Comparison of ENCODE assay signal across 25 mouse cellular contexts in the genomic region with DNA sequence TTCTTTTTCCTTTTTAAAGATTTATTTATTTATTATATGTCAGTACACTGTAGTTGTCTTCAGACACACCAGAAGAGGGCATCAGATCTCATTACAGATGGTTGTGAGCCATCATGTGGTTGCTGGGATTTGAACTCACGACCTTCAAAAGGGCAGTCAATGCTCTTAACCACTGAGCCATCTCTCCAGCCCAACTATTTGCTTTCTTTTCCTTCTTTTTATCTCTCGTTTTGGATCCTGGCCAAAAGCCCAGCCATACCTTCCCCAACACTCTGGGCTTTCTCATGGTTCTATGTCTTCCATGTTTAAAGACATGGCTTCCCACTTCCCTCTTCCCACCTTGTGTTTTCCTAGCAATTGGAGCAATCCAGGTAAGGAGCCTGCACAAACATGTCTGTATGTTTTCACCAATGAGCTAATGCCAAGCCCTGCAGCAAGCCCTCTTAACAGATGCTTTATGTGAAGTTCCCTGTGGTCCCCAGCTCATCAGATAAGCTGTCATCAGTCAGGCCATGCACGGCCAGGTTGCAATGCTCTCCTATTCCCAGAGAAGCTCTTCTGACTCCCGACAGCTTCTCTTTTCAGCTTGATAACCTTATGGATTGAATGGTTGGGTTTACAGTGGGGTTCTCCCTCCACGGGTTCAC. TPM values are rescaled to one million over a fixed set of nuclear protein-coding genes. Genes with fewer than 3 reads are reported as not detected.
DNase-seq lines count a peak whose midpoint lies in the region; ATAC-seq and TF ChIP-seq lines count a peak whose summit lies in the region.
"Had no signal": no experiment of that assay in that cellular context is flagged by ENCODE, and none has a peak within 500 bp of the region (broad histone marks: within the 10 kb centered on the region; RNA-seq: fewer than 3 reads in every experiment).

No protein-coding gene starts in this region.

- no peak overlapping the region for H3K27ac ChIP-seq in liver, embryonic 11.5 days (ENCODE audit: low read depth, low read length)
- H3K27ac ChIP-seq in stomach, postnatal 0 days (replicated peaks): no peak overlapping the region
- H3K27ac ChIP-seq: embryonic facial prominence, embryonic 10.5 days; embryonic facial prominence, embryonic 12.5 days; forebrain, embryonic 10.5 days; forebrain, embryonic 12.5 days had no signal

- no peak for TF ChIP-seq CTCF in stomach, postnatal 0 days (IDR thresholded peaks at IDR 0.05; ENCODE audit: low read depth)

- H3K27me3 ChIP-seq in megakaryocyte, embryonic 14.5 days (replicated peaks): no peaks in the 10 kb centered on the region
- H3K27me3 ChIP-seq in liver, embryonic 11.5 days (replicated peaks; ENCODE audit: control insufficient read depth, insufficient read depth, low read length): no peaks in the 10 kb centered on the region
- H3K27me3 ChIP-seq in stomach, postnatal 0 days (ENCODE audit: control insufficient read depth, insufficient read depth, low read length): no peaks in the 10 kb centered on the region
- H3K27me3 ChIP-seq: Patski had no signal

- peak; percentile 81 for DNase-seq in fat pad, adult 2 months (ENCODE audit: extremely low read depth, low read depth, low spot score)
- no peak for DNase-seq in liver, embryonic 11.5 days (ENCODE audit: low spot score)
- DNase-seq in stomach, postnatal 0 days (ENCODE audit: low spot score): no peak
- DNase-seq: adrenal gland, adult 8-10 months; adrenal gland, postnatal 14 days; adrenal gland, postnatal 36 days; B cell, adult 2 months; cerebellum, adult 11-12 months; cerebellum, adult 2 months; cerebellum, adult 9-10 months; cerebellum, postnatal 10 days; cerebellum, postnatal 25 days had no signal

- H3K4me3 ChIP-seq in megakaryocyte, embryonic 14.5 days (replicated peaks): peak overlapping the region; percentile 28
- no peak overlapping the region for H3K4me3 ChIP-seq in liver, embryonic 11.5 days (ENCODE audit: low read depth, low read length)
- no peak overlapping the region for H3K4me3 ChIP-seq in stomach, postnatal 0 days (ENCODE audit: low read depth, low read length)
- H3K4me3 ChIP-seq: embryonic facial prominence, embryonic 10.5 days; embryonic facial prominence, embryonic 12.5 days; forebrain, embryonic 10.5 days; forebrain, embryonic 12.5 days had no signal

- H3K9me3 ChIP-seq in megakaryocyte, embryonic 14.5 days: no peaks in the 10 kb centered on the region
- H3K9me3 ChIP-seq in liver, embryonic 11.5 days (ENCODE audit: control insufficient read depth, low read length): no peaks in the 10 kb centered on the region
- H3K9me3 ChIP-seq in stomach, postnatal 0 days (ENCODE audit: control insufficient read depth, low read length): no peaks in the 10 kb centered on the region
- H3K9me3 ChIP-seq: embryonic facial prominence, embryonic 10.5 days; embryonic facial prominence, embryonic 12.5 days; forebrain, embryonic 10.5 days; forebrain, embryonic 12.5 days; G1E had no signal

- H3K36me3 ChIP-seq in megakaryocyte, embryonic 14.5 days (replicated peaks; ENCODE audit: low read length): peaks cover under 1% of the 10 kb centered on the region
- no peaks in the 10 kb centered on the region for H3K36me3 ChIP-seq in liver, embryonic 11.5 days (ENCODE audit: control insufficient read depth, insufficient read depth, low read length)
- no peaks in the 10 kb centered on the region for H3K36me3 ChIP-seq in stomach, postnatal 0 days (ENCODE audit: control insufficient read depth, insufficient read depth, low read length)
- H3K36me3 ChIP-seq: embryonic facial prominence, embryonic 10.5 days; embryonic facial prominence, embryonic 12.5 days; forebrain, embryonic 10.5 days; forebrain, embryonic 12.5 days; G1E had no signal

- no peak overlapping the region for H3K4me2 ChIP-seq in liver, embryonic 11.5 days
- H3K4me2 ChIP-seq in stomach, postnatal 0 days (replicated peaks; ENCODE audit: low read depth): no peak overlapping the region
- H3K4me2 ChIP-seq: embryonic facial prominence, embryonic 12.5 days; forebrain, embryonic 12.5 days had no signal

- 45% methylated on average over 5 of the region's 5 CpGs for WGBS in liver, embryonic 11.5 days
- 21% methylated on average over 5 of the region's 5 CpGs for WGBS in stomach, postnatal 0 days

- peaks cover 76% of the 10 kb centered on the region for H3K4me1 ChIP-seq in megakaryocyte, embryonic 14.5 days
- H3K4me1 ChIP-seq in liver, embryonic 11.5 days (replicated peaks; ENCODE audit: control insufficient read depth, insufficient read depth, low read length): peaks cover 4% of the 10 kb centered on the region
- H3K4me1 ChIP-seq in stomach, postnatal 0 days (replicated peaks; ENCODE audit: control insufficient read depth, insufficient read depth): peaks cover under 1% of the 10 kb centered on the region; the same call in 1 of the 2 replicates

- no peak for ATAC-seq in megakaryocyte, adult 5-6 weeks (ENCODE audit: poor library complexity, severe bottlenecking)
- no peak for ATAC-seq in liver, embryonic 11.5 days (replicated peaks; ENCODE audit: low FRiP score)
- ATAC-seq in stomach, postnatal 0 days (ENCODE audit: low FRiP score, low TSS enrichment): no peak
- ATAC-seq: activated CD4-positive, CD25-positive, alpha-beta regulatory T cell, adult 4 months; CD4-positive, CD25-positive, alpha-beta regulatory T cell, adult 4 months; forebrain, embryonic 14.5 days; forebrain, embryonic 16.5 days; Patski had no signal

- no peak overlapping the region for H3K9ac ChIP-seq in liver, embryonic 11.5 days (ENCODE audit: low read depth, low read length)
- no peak overlapping the region for H3K9ac ChIP-seq in stomach, postnatal 0 days (ENCODE audit: low read length)
- H3K9ac ChIP-seq: embryonic facial prominence, embryonic 12.5 days; forebrain, embryonic 12.5 days had no signal

- no peak for TF ChIP-seq EP300 in stomach, postnatal 0 days (optimal IDR thresholded peaks at IDR 0.05)

RNA-seq across cellular contexts. Expression of a gene that starts 3.5 kb away (rescaled TPM):
- polyA plus RNA-seq in megakaryocyte, embryonic 14.5 days (2012; ENCODE audit: insufficient read depth, low replicate concordance): 2.2 and 5.1 TPM in 2 replicates
- 54.4 and 64.0 TPM in 2 replicates for total RNA-seq in megakaryocyte, adult 5-6 weeks (2015)
- total RNA-seq in megakaryocyte, adult 5-6 weeks (2017): 64.0 and 74.3 TPM in 2 replicates
- polyA plus RNA-seq in liver, embryonic 11.5 days (2014; fragmentation: Nextera tagmentation; extraction: Ambion mirVana): 6.5 and 6.7 TPM in 2 replicates
- 9.0 and 9.6 TPM in 2 replicates for polyA plus RNA-seq in stomach, postnatal 0 days (2015; fragmentation: Nextera tagmentation; extraction: Ambion mirVana)

RNA-seq across cellular contexts. Expression of a gene that starts 4.5 kb away (rescaled TPM):
- 1.2 and 2.3 TPM in 2 replicates for polyA plus RNA-seq in megakaryocyte, embryonic 14.5 days (2012; ENCODE audit: insufficient read depth, low replicate concordance)
- total RNA-seq in megakaryocyte, adult 5-6 weeks (2015): 4.4 and 6.1 TPM in 2 replicates
- total RNA-seq in megakaryocyte, adult 5-6 weeks (2017): 5.7 and 7.7 TPM in 2 replicates
- 7.8 and 9.2 TPM in 2 replicates for polyA plus RNA-seq in liver, embryonic 11.5 days (2014; fragmentation: Nextera tagmentation; extraction: Ambion mirVana)
- polyA plus RNA-seq in stomach, postnatal 0 days (2015; fragmentation: Nextera tagmentation; extraction: Ambion mirVana): 2.9 and 3.2 TPM in 2 replicates

RNA-seq across cellular contexts. Expression of a gene that starts 53.9 kb away (rescaled TPM):
- polyA plus RNA-seq in megakaryocyte, embryonic 14.5 days (2012; ENCODE audit: insufficient read depth, low replicate concordance): not detected in 2 replicates
- not detected in 2 replicates for total RNA-seq in megakaryocyte, adult 5-6 weeks (2015)
- total RNA-seq in megakaryocyte, adult 5-6 weeks (2017): not detected in 2 replicates
- 3.9 and 4.0 TPM in 2 replicates for polyA plus RNA-seq in liver, embryonic 11.5 days (2014; fragmentation: Nextera tagmentation; extraction: Ambion mirVana)
- 10.5 and 11.0 TPM in 2 replicates for polyA plus RNA-seq in stomach, postnatal 0 days (2015; fragmentation: Nextera tagmentation; extraction: Ambion mirVana)
- total RNA-seq: CH12.LX had no signal
- polyA plus RNA-seq: activated CD4-positive, CD25-positive, alpha-beta regulatory T cell, adult 4 months had no signal
